Mouse (Mus musculus): ENCODE data around the gene Tead4. TPM values are rescaled to one million over a fixed set of nuclear protein-coding genes. Genes with fewer than 3 reads are reported as not detected.
"Not testable (repeated sequence)": the region's sequence is repeated elsewhere in the genome, so short reads cannot be mapped to it uniquely, and the experiment has no call there.

Tead4 gene
- polyA plus RNA-seq, 1 experiment = not detected

GRCm38 (mm10) chr6:128232216-128232615 lies 68.4 kb downstream of the Tead4 start:
- no peaks in the 10 kb centered on the region for H3K27me3 ChIP-seq (ENCODE audit: control insufficient read depth)
- no peak overlapping the region for H3K4me3 ChIP-seq (replicated peaks)
- no peaks in the 10 kb centered on the region for H3K9me3 ChIP-seq (ENCODE audit: control insufficient read depth, low read length)
- H3K36me3 ChIP-seq (ENCODE audit: control insufficient read depth) = no peaks in the 10 kb centered on the region
- peaks cover 4% of the 10 kb centered on the region for H3K4me1 ChIP-seq (ENCODE audit: control insufficient read depth)
- TF ChIP-seq TAL1 (IDR thresholded peaks at IDR 0.05; ENCODE audit: low read length) = no peak
- TF ChIP-seq GATA1 (IDR thresholded peaks at IDR 0.05; ENCODE audit: low read length) = no peak

- Histone ChIP-seq H3K27me3 (ENCODE audit: control insufficient read depth) (no peaks in the 10 kb centered on the region), H3K36me3 (ENCODE audit: control insufficient read depth) (no peaks in the 10 kb centered on the region), H3K4me1 (ENCODE audit: control insufficient read depth) (peaks cover 4% of the 10 kb centered on the region), H3K9me3 (ENCODE audit: control insufficient read depth, low read length) (no peaks in the 10 kb centered on the region), H3K4me3 (replicated peaks) (no peak overlapping the region)
- TF ChIP-seq TAL1 (IDR thresholded peaks at IDR 0.05; ENCODE audit: low read length) = no peak
- TF ChIP-seq GATA1 (IDR thresholded peaks at IDR 0.05; ENCODE audit: low read length) = no peak
These were observed 68.9 kb downstream of the Tead4 start for GRCm38 (mm10) chr6:128231741-128232140.

GRCm38 (mm10) chr6:128227438-128228017 lies 73.1 kb downstream of the Tead4 start:
- no peaks in the 10 kb centered on the region for H3K36me3 ChIP-seq (ENCODE audit: control insufficient read depth)
- H3K4me3 ChIP-seq (replicated peaks) = no peak overlapping the region
- H3K27me3 ChIP-seq (ENCODE audit: control insufficient read depth) = no peaks in the 10 kb centered on the region
- TF ChIP-seq TAL1 (IDR thresholded peaks at IDR 0.05; ENCODE audit: low read length) = no peak
- H3K4me1 ChIP-seq (ENCODE audit: control insufficient read depth) = no peaks in the 10 kb centered on the region; the same call in 1 of the 2 replicates
- no peaks in the 10 kb centered on the region for H3K9me3 ChIP-seq (ENCODE audit: control insufficient read depth, low read length)

GRCm38 (mm10) chr6:128226941-128227340 lies 73.7 kb downstream of the Tead4 start:
- Histone ChIP-seq H3K4me3 (replicated peaks) (no peak overlapping the region), H3K4me1 (ENCODE audit: control insufficient read depth) (no peaks in the 10 kb centered on the region), H3K9me3 (ENCODE audit: control insufficient read depth, low read length) (no peaks in the 10 kb centered on the region), H3K27me3 (ENCODE audit: control insufficient read depth) (no peaks in the 10 kb centered on the region), H3K36me3 (ENCODE audit: control insufficient read depth) (no peaks in the 10 kb centered on the region)
- TF ChIP-seq GATA1 (IDR thresholded peaks at IDR 0.05; ENCODE audit: low read length) (no peak), TAL1 (IDR thresholded peaks at IDR 0.05; ENCODE audit: low read length) (no peak)

GRCm38 (mm10) chr6:128225846-128226176 lies 74.8 kb downstream of the Tead4 start:
- Histone ChIP-seq H3K36me3 (ENCODE audit: control insufficient read depth) (no peaks in the 10 kb centered on the region), H3K27me3 (ENCODE audit: control insufficient read depth) (no peaks in the 10 kb centered on the region), H3K4me1 (ENCODE audit: control insufficient read depth) (no peaks in the 10 kb centered on the region), H3K9me3 (ENCODE audit: control insufficient read depth, low read length) (no peaks in the 10 kb centered on the region), H3K4me3 (replicated peaks) (no peak overlapping the region)
- no peak for TF ChIP-seq TAL1 (IDR thresholded peaks at IDR 0.05; ENCODE audit: low read length)

GRCm38 (mm10) chr6:128225009-128225845 lies 75.4 kb downstream of the Tead4 start:
- no peak overlapping the region for H3K4me3 ChIP-seq (replicated peaks)
- H3K27me3 ChIP-seq (ENCODE audit: control insufficient read depth) = no peaks in the 10 kb centered on the region
- TF ChIP-seq GATA1 (IDR thresholded peaks at IDR 0.05; ENCODE audit: low read length) (no peak), TAL1 (IDR thresholded peaks at IDR 0.05; ENCODE audit: low read length) (no peak)
- no peaks in the 10 kb centered on the region for H3K9me3 ChIP-seq (ENCODE audit: control insufficient read depth, low read length)
- no peaks in the 10 kb centered on the region for H3K4me1 ChIP-seq (ENCODE audit: control insufficient read depth)
- H3K36me3 ChIP-seq (ENCODE audit: control insufficient read depth) = no peaks in the 10 kb centered on the region

GRCm38 (mm10) chr6:128223159-128223558 lies 77.5 kb downstream of the Tead4 start:
- Histone ChIP-seq H3K4me1 (ENCODE audit: control insufficient read depth) (no peaks in the 10 kb centered on the region), H3K36me3 (ENCODE audit: control insufficient read depth) (no peaks in the 10 kb centered on the region), H3K9me3 (ENCODE audit: control insufficient read depth, low read length) (no peaks in the 10 kb centered on the region), H3K4me3 (replicated peaks) (no peak overlapping the region), H3K27me3 (ENCODE audit: control insufficient read depth) (no peaks in the 10 kb centered on the region)
- TF ChIP-seq TAL1 (IDR thresholded peaks at IDR 0.05; ENCODE audit: low read length) = no peak
- no peak for TF ChIP-seq GATA1 (IDR thresholded peaks at IDR 0.05; ENCODE audit: low read length)

- not testable (repeated sequence) for H3K36me3 ChIP-seq (ENCODE audit: control insufficient read depth); H3K4me3 ChIP-seq (replicated peaks); H3K9me3 ChIP-seq (ENCODE audit: control insufficient read depth, low read length); H3K27me3 ChIP-seq (ENCODE audit: control insufficient read depth); H3K4me1 ChIP-seq (ENCODE audit: control insufficient read depth)
These were observed 85.6 kb downstream of the Tead4 start for GRCm38 (mm10) chr6:128215004-128215403.

GRCm38 (mm10) chr6:128209199-128209598 lies 91.4 kb downstream of the Tead4 start:
- not testable (repeated sequence) for H3K4me3 ChIP-seq (replicated peaks); H3K27me3 ChIP-seq (ENCODE audit: control insufficient read depth); H3K36me3 ChIP-seq (ENCODE audit: control insufficient read depth); H3K4me1 ChIP-seq (ENCODE audit: control insufficient read depth); H3K9me3 ChIP-seq (ENCODE audit: control insufficient read depth, low read length)
